ENCODE assay signal across 8 mouse cellular contexts in genomic region chr11:59838426-59838825, GRCm38 (mm10). TPM values are rescaled to one million over a fixed set of nuclear protein-coding genes. Genes with fewer than 3 reads are reported as not detected.
DNase-seq lines count a peak whose midpoint lies in the region; ATAC-seq and TF ChIP-seq lines count a peak whose summit lies in the region.

No protein-coding gene starts in this region.

- no peaks in the 10 kb centered on the region for H3K9me3 ChIP-seq in lung, embryonic 14.5 days (ENCODE audit: low read depth, low read length)
- no peaks in the 10 kb centered on the region for H3K9me3 ChIP-seq in embryonic facial prominence, embryonic 14.5 days (ENCODE audit: control insufficient read depth, low read length)
- no peaks in the 10 kb centered on the region for H3K9me3 ChIP-seq in intestine, postnatal 0 days (ENCODE audit: control insufficient read depth)
- H3K9me3 ChIP-seq in neural tube, embryonic 12.5 days: no peaks in the 10 kb centered on the region

- peak overlapping the region; percentile 60; the same call in 1 of the 2 replicates for H3K27ac ChIP-seq in lung, embryonic 14.5 days (ENCODE audit: low read depth)
- H3K27ac ChIP-seq in embryonic facial prominence, embryonic 14.5 days (replicated peaks; ENCODE audit: low read depth, low read length): no peak overlapping the region
- H3K27ac ChIP-seq in intestine, postnatal 0 days (ENCODE audit: low read depth, low read length): no peak overlapping the region
- H3K27ac ChIP-seq in neural tube, embryonic 12.5 days: no peak overlapping the region
- H3K27ac ChIP-seq in thymus, adult 2 months (ENCODE audit: control insufficient read depth, insufficient read depth, low read length): no peak overlapping the region

- TF ChIP-seq POLR2A in thymus, adult 2 months (IDR thresholded peaks at IDR 0.05; ENCODE audit: control insufficient read depth, extremely low read depth, insufficient read depth, low read length, poor library complexity): no peak

- no peak for ATAC-seq in lung, embryonic 14.5 days (ENCODE audit: insufficient read depth)
- ATAC-seq in embryonic facial prominence, embryonic 14.5 days (ENCODE audit: low read depth): no peak
- no peak for ATAC-seq in intestine, postnatal 0 days
- ATAC-seq in neural tube, embryonic 12.5 days (ENCODE audit: low FRiP score, low read depth): no peak

- peak overlapping the region; percentile 95; the same call in 1 of the 2 replicates for H3K9ac ChIP-seq in lung, embryonic 14.5 days
- H3K9ac ChIP-seq in embryonic facial prominence, embryonic 14.5 days (ENCODE audit: low read depth, low read length): peak overlapping the region; percentile 97
- peak overlapping the region; percentile 85; the same call in 1 of the 2 replicates for H3K9ac ChIP-seq in intestine, postnatal 0 days (ENCODE audit: low read depth, low read length)
- peak overlapping the region; percentile 90 for H3K9ac ChIP-seq in neural tube, embryonic 12.5 days

- peak overlapping the region; percentile 70 for H3K4me2 ChIP-seq in lung, embryonic 14.5 days
- H3K4me2 ChIP-seq in embryonic facial prominence, embryonic 14.5 days (ENCODE audit: low read depth, low read length): peak overlapping the region; percentile 74
- peak overlapping the region; percentile 62 for H3K4me2 ChIP-seq in intestine, postnatal 0 days (replicated peaks; ENCODE audit: low read depth)
- peak overlapping the region; percentile 69 for H3K4me2 ChIP-seq in neural tube, embryonic 12.5 days (replicated peaks)

- no peaks in the 10 kb centered on the region for H3K27me3 ChIP-seq in lung, embryonic 14.5 days (ENCODE audit: insufficient read depth, low read length)
- H3K27me3 ChIP-seq in embryonic facial prominence, embryonic 14.5 days (replicated peaks; ENCODE audit: control insufficient read depth, insufficient read depth, low read length): no peaks in the 10 kb centered on the region
- H3K27me3 ChIP-seq in intestine, postnatal 0 days (replicated peaks; ENCODE audit: control insufficient read depth, insufficient read depth, low read length): no peaks in the 10 kb centered on the region
- H3K27me3 ChIP-seq in neural tube, embryonic 12.5 days (replicated peaks): no peaks in the 10 kb centered on the region
- no peaks in the 10 kb centered on the region for H3K27me3 ChIP-seq in thymus, adult 2 months (ENCODE audit: control insufficient read depth, insufficient read depth, low read length)

- peaks cover 37% of the 10 kb centered on the region for H3K36me3 ChIP-seq in lung, embryonic 14.5 days (ENCODE audit: insufficient read depth)
- peaks cover 39% of the 10 kb centered on the region for H3K36me3 ChIP-seq in embryonic facial prominence, embryonic 14.5 days (ENCODE audit: control insufficient read depth, insufficient read depth, low read length)
- peaks cover 19% of the 10 kb centered on the region for H3K36me3 ChIP-seq in intestine, postnatal 0 days (ENCODE audit: control insufficient read depth, insufficient read depth)
- H3K36me3 ChIP-seq in neural tube, embryonic 12.5 days: peaks cover 26% of the 10 kb centered on the region
- H3K36me3 ChIP-seq in thymus, adult 2 months (ENCODE audit: control insufficient read depth, insufficient read depth, low read length): peaks cover 7% of the 10 kb centered on the region

- DNase-seq in lung, embryonic 14.5 days: no peak
- DNase-seq in lung, adult 18-20 months: no peak
- DNase-seq in embryonic facial prominence, embryonic 14.5 days (ENCODE audit: low spot score): no peak
- no peak for DNase-seq in T-cell, adult 2 months (ENCODE audit: low spot score)
- DNase-seq in thymus, adult 2 months: no peak
- no peak for DNase-seq in left cerebral cortex, adult 8-10 months (ENCODE audit: low spot score in 2 of 2)

- H3K4me1 ChIP-seq in lung, embryonic 14.5 days (ENCODE audit: insufficient read depth): peaks cover 6% of the 10 kb centered on the region; the same call in 1 of the 2 replicates
- H3K4me1 ChIP-seq in embryonic facial prominence, embryonic 14.5 days (ENCODE audit: control insufficient read depth, insufficient read depth, low read length): peaks cover 14% of the 10 kb centered on the region
- peaks cover 12% of the 10 kb centered on the region; the same call in 1 of the 2 replicates for H3K4me1 ChIP-seq in intestine, postnatal 0 days (replicated peaks; ENCODE audit: control insufficient read depth, insufficient read depth, low read length)
- peaks cover 16% of the 10 kb centered on the region for H3K4me1 ChIP-seq in neural tube, embryonic 12.5 days
- H3K4me1 ChIP-seq in thymus, adult 2 months (replicated peaks; ENCODE audit: control insufficient read depth, insufficient read depth, low read length): no peaks in the 10 kb centered on the region

- TF ChIP-seq CTCF in lung, embryonic 14.5 days (IDR thresholded peaks at IDR 0.05; ENCODE audit: low read depth): no peak
- no peak for TF ChIP-seq CTCF in intestine, postnatal 0 days (IDR thresholded peaks at IDR 0.05; ENCODE audit: low read depth)
- TF ChIP-seq CTCF in thymus, adult 2 months (IDR thresholded peaks at IDR 0.05; ENCODE audit: borderline replicate concordance, control insufficient read depth, extremely low read depth, insufficient read depth, low read length, poor library complexity): no peak

- WGBS in lung, embryonic 14.5 days: 55% methylated on average over 4 of the region's 4 CpGs
- WGBS in embryonic facial prominence, embryonic 14.5 days: 54% methylated on average over 4 of the region's 4 CpGs
- 48% methylated on average over 4 of the region's 4 CpGs for WGBS in intestine, postnatal 0 days
- 64% methylated on average over 4 of the region's 4 CpGs for WGBS in neural tube, embryonic 12.5 days
- 55% methylated on average over 4 of the region's 4 CpGs for WGBS in thymus, adult 2 months

- H3K4me3 ChIP-seq in lung, embryonic 14.5 days (ENCODE audit: low read depth, low read length): peak overlapping the region; percentile 98
- peak overlapping the region; percentile 96 for H3K4me3 ChIP-seq in embryonic facial prominence, embryonic 14.5 days (ENCODE audit: low read depth, low read length)
- peak overlapping the region; percentile 87 for H3K4me3 ChIP-seq in intestine, postnatal 0 days (ENCODE audit: low read depth, low read length)
- peak overlapping the region; percentile 96 for H3K4me3 ChIP-seq in neural tube, embryonic 12.5 days
- no peak overlapping the region for H3K4me3 ChIP-seq in thymus, adult 2 months (ENCODE audit: control insufficient read depth, insufficient read depth, low read length)

RNA-seq across cellular contexts. Expression of gene Nt5m, which starts 0.8 kb away (rescaled TPM):
- polyA plus RNA-seq in lung, embryonic 14.5 days (2014; fragmentation: Nextera tagmentation; extraction: Ambion mirVana): 35.2 and 35.4 TPM in 2 replicates
- polyA plus RNA-seq in embryonic facial prominence, embryonic 14.5 days (2014; fragmentation: Nextera tagmentation; extraction: Ambion mirVana): 34.6 and 37.5 TPM in 2 replicates
- polyA plus RNA-seq in intestine, postnatal 0 days (2015; fragmentation: Nextera tagmentation; extraction: Ambion mirVana): 19.8 and 21.0 TPM in 2 replicates
- polyA plus RNA-seq in neural tube, embryonic 12.5 days (2016; fragmentation: Nextera tagmentation; extraction: Ambion mirVana): 52.3 and 53.8 TPM in 2 replicates
- 30.1 and 31.0 TPM in 2 replicates for polyA plus RNA-seq in thymus, adult 2 months (2012; rRNA removed)
- total RNA-seq in left cerebral cortex, adult 8-10 months (2022): 10 to 100 TPM; 41.1 to 48.3 (median 48.2) TPM

RNA-seq across cellular contexts. Expression of gene Cops3, which starts 1.2 kb away (rescaled TPM):
- polyA plus RNA-seq in lung, embryonic 14.5 days (2014; fragmentation: Nextera tagmentation; extraction: Ambion mirVana): 224 and 228 TPM in 2 replicates
- polyA plus RNA-seq in embryonic facial prominence, embryonic 14.5 days (2014; fragmentation: Nextera tagmentation; extraction: Ambion mirVana): 180 and 198 TPM in 2 replicates
- 84.4 and 85.6 TPM in 2 replicates for polyA plus RNA-seq in intestine, postnatal 0 days (2015; fragmentation: Nextera tagmentation; extraction: Ambion mirVana)
- polyA plus RNA-seq in neural tube, embryonic 12.5 days (2016; fragmentation: Nextera tagmentation; extraction: Ambion mirVana): 209 and 214 TPM in 2 replicates
- polyA plus RNA-seq in thymus, adult 2 months (2012; rRNA removed): 31.0 and 35.3 TPM in 2 replicates
- 10 to 100 TPM; 72.0 to 79.6 (median 77.9) TPM for total RNA-seq in left cerebral cortex, adult 8-10 months (2022)

RNA-seq across cellular contexts. Expression of gene Flcn, which starts 28.6 kb away (rescaled TPM):
- polyA plus RNA-seq in lung, embryonic 14.5 days (2014; fragmentation: Nextera tagmentation; extraction: Ambion mirVana): 26.1 and 26.2 TPM in 2 replicates
- 31.0 and 32.2 TPM in 2 replicates for polyA plus RNA-seq in embryonic facial prominence, embryonic 14.5 days (2014; fragmentation: Nextera tagmentation; extraction: Ambion mirVana)
- 36.8 and 38.1 TPM in 2 replicates for polyA plus RNA-seq in intestine, postnatal 0 days (2015; fragmentation: Nextera tagmentation; extraction: Ambion mirVana)
- polyA plus RNA-seq in neural tube, embryonic 12.5 days (2016; fragmentation: Nextera tagmentation; extraction: Ambion mirVana): 33.3 and 34.4 TPM in 2 replicates
- 74.4 and 74.7 TPM in 2 replicates for polyA plus RNA-seq in thymus, adult 2 months (2012; rRNA removed)
- total RNA-seq in left cerebral cortex, adult 8-10 months (2022): 10 to 100 TPM; 47.2 to 49.1 (median 47.6) TPM

RNA-seq across cellular contexts. Expression of gene Pld6, which starts 51.0 kb away (rescaled TPM):
- 1.8 and 2.3 TPM in 2 replicates for polyA plus RNA-seq in lung, embryonic 14.5 days (2014; fragmentation: Nextera tagmentation; extraction: Ambion mirVana)
- 0.96 and 1.3 TPM in 2 replicates for polyA plus RNA-seq in embryonic facial prominence, embryonic 14.5 days (2014; fragmentation: Nextera tagmentation; extraction: Ambion mirVana)
- polyA plus RNA-seq in intestine, postnatal 0 days (2015; fragmentation: Nextera tagmentation; extraction: Ambion mirVana): 0.67 and 0.89 TPM in 2 replicates
- polyA plus RNA-seq in neural tube, embryonic 12.5 days (2016; fragmentation: Nextera tagmentation; extraction: Ambion mirVana): 1.0 and 1.7 TPM in 2 replicates
- 1.8 and 2.0 TPM in 2 replicates for polyA plus RNA-seq in thymus, adult 2 months (2012; rRNA removed)
- total RNA-seq in left cerebral cortex, adult 8-10 months (2022): 1 to 10 TPM in 3 of 4 experiments, under 1 TPM in 1; 0.86 to 1.6 (median 1.3) TPM
